In genomic region chr4:49891835-49892301, GRCm38 (mm10) we compare ENCODE assay signal across 10 mouse cellular contexts. TPM values are rescaled to one million over a fixed set of nuclear protein-coding genes. Genes with fewer than 3 reads are reported as not detected.
DNase-seq lines count a peak whose midpoint lies in the region; ATAC-seq lines count a peak whose summit lies in the region.
"Had no signal": no experiment of that assay in that cellular context is flagged by ENCODE, and none has a peak within 500 bp of the region (broad histone marks: within the 10 kb centered on the region; RNA-seq: fewer than 3 reads in every experiment).

No protein-coding gene starts in this region.

- H3K4me3 ChIP-seq in heart, embryonic 10.5 days, result no peak overlapping the region
- H3K4me3 ChIP-seq in kidney, embryonic 14.5 days (ENCODE audit: low read length), result no peak overlapping the region
- H3K4me3 ChIP-seq: embryonic facial prominence, embryonic 15.5 days had no signal

- 14% methylated on average over 4 of the region's 4 CpGs for WGBS in heart, embryonic 10.5 days
- WGBS in kidney, embryonic 14.5 days, result 24% methylated on average over 4 of the region's 4 CpGs

- ATAC-seq in kidney, embryonic 14.5 days (ENCODE audit: low FRiP score, low TSS enrichment), result peak; percentile 35; the same call in 1 of the 2 replicates
- ATAC-seq: intestine, embryonic 16.5 days had no signal

- no peaks in the 10 kb centered on the region for H3K36me3 ChIP-seq in heart, embryonic 10.5 days
- H3K36me3 ChIP-seq in kidney, embryonic 14.5 days (ENCODE audit: control insufficient read depth, insufficient read depth, low read length), result no peaks in the 10 kb centered on the region
- H3K36me3 ChIP-seq: embryonic facial prominence, embryonic 15.5 days had no signal

- DNase-seq in cerebellum, postnatal 10 days, result peak; percentile 12 to 24
- DNase-seq in cerebellum, postnatal 4 days (ENCODE audit: low spot score in 2 of 2), result no peak
- DNase-seq in ES-CJ7 (ENCODE audit: low read depth, low spot score), result peak; percentile 20
- peak; percentile 74 for DNase-seq in heart, embryonic 10.5 days (ENCODE audit: low spot score)
- DNase-seq in layer of hippocampus, postnatal 10 days (ENCODE audit: low spot score in 2 of 2), result no peak
- DNase-seq in T-cell, adult 2 months (ENCODE audit: low spot score), result no peak
- no peak for DNase-seq in natural killer cell, adult 2 months (ENCODE audit: low spot score in 2 of 2)

- H3K4me1 ChIP-seq in heart, embryonic 10.5 days, result peaks cover 10% of the 10 kb centered on the region
- no peaks in the 10 kb centered on the region for H3K4me1 ChIP-seq in kidney, embryonic 14.5 days (ENCODE audit: control insufficient read depth, insufficient read depth, low read length)
- H3K4me1 ChIP-seq: embryonic facial prominence, embryonic 15.5 days had no signal

- H3K27me3 ChIP-seq in heart, embryonic 10.5 days (ENCODE audit: insufficient read depth, poor library complexity, severe bottlenecking), result no peaks in the 10 kb centered on the region
- no peaks in the 10 kb centered on the region for H3K27me3 ChIP-seq in kidney, embryonic 14.5 days (ENCODE audit: control insufficient read depth, insufficient read depth, low read length)
- H3K27me3 ChIP-seq: embryonic facial prominence, embryonic 15.5 days had no signal

- H3K4me2 ChIP-seq in kidney, embryonic 14.5 days (replicated peaks; ENCODE audit: low read depth, low read length), result no peak overlapping the region
- H3K4me2 ChIP-seq: embryonic facial prominence, embryonic 15.5 days had no signal

- H3K9ac ChIP-seq in kidney, embryonic 14.5 days (ENCODE audit: low read depth, low read length), result no peak overlapping the region
- H3K9ac ChIP-seq: embryonic facial prominence, embryonic 15.5 days had no signal

- no peaks in the 10 kb centered on the region for H3K9me3 ChIP-seq in heart, embryonic 10.5 days
- H3K9me3 ChIP-seq in kidney, embryonic 14.5 days (ENCODE audit: control insufficient read depth, low read length), result no peaks in the 10 kb centered on the region
- H3K9me3 ChIP-seq: embryonic facial prominence, embryonic 15.5 days had no signal

- H3K27ac ChIP-seq in heart, embryonic 10.5 days, result no peak overlapping the region
- H3K27ac ChIP-seq in kidney, embryonic 14.5 days (ENCODE audit: low read depth, low read length), result no peak overlapping the region
- H3K27ac ChIP-seq: embryonic facial prominence, embryonic 15.5 days had no signal

RNA-seq across cellular contexts. Expression of gene Grin3a, which starts 46.3 kb away (rescaled TPM):
- polyA plus RNA-seq in heart, embryonic 10.5 days (2016; fragmentation: Nextera tagmentation; extraction: Ambion mirVana), result 2.1 and 2.7 TPM in 2 replicates
- polyA plus RNA-seq in kidney, embryonic 14.5 days (2014; fragmentation: Nextera tagmentation; extraction: Ambion mirVana), result 0.66 and 0.79 TPM in 2 replicates
- 10 to 100 TPM; 81.5 to 84.2 TPM for total RNA-seq in layer of hippocampus, postnatal 10 days (2021)

Comparison
In these comparisons a context has a peak if more than half of its experiments do, and no peak if none do; other contexts are left out.
1. DNase-seq: peak in cerebellum, postnatal 10 days (2 of 2), ES-CJ7 (single experiment) and heart, embryonic 10.5 days (single experiment); none in cerebellum, postnatal 4 days (0 of 2), layer of hippocampus, postnatal 10 days (0 of 2), T-cell, adult 2 months (single experiment) and natural killer cell, adult 2 months (0 of 2).